Mouse (Mus musculus): Measurements from ENCODE around the gene P2rx7. TPM values are rescaled to one million over a fixed set of nuclear protein-coding genes. Genes with fewer than 3 reads are reported as not detected.

Gene P2rx7
- polyA plus RNA-seq, 1 experiment from 2014 or later = 0.60 TPM

- H3K36me3 ChIP-seq (replicated peaks) = no peaks in the 10 kb centered on the region
- WGBS = 91% methylated on average over 9 of the region's 9 CpGs
Measured at GRCm38 (mm10) chr5:122677983-122678382, 34.3 kb downstream of the P2rx7 start.

GRCm38 (mm10) chr5:122679881-122680280 lies 36.2 kb downstream of the P2rx7 start:
- 91% methylated on average over 8 of the region's 8 CpGs for WGBS
- Histone ChIP-seq H3K4me3 (no peak overlapping the region), H3K27me3 (ENCODE audit: poor library complexity, severe bottlenecking) (no peaks in the 10 kb centered on the region), H3K36me3 (replicated peaks) (no peaks in the 10 kb centered on the region), H3K9me3 (no peaks in the 10 kb centered on the region), H3K27ac (no peak overlapping the region), H3K4me1 (no peaks in the 10 kb centered on the region)
- DNase-seq (ENCODE audit: extremely low spot score, low spot score) = no peak

More at GRCm38 (mm10) chr5:122677983-122678382, 34.3 kb downstream of the P2rx7 start:
- no peak overlapping the region for H3K27ac ChIP-seq
- no peaks in the 10 kb centered on the region for H3K9me3 ChIP-seq
- H3K4me3 ChIP-seq = no peak overlapping the region
- H3K4me1 ChIP-seq = no peaks in the 10 kb centered on the region
- DNase-seq (ENCODE audit: extremely low spot score, low spot score) = no peak
- no peaks in the 10 kb centered on the region for H3K27me3 ChIP-seq (ENCODE audit: poor library complexity, severe bottlenecking)

GRCm38 (mm10) chr5:122681276-122681675 lies 37.6 kb downstream of the P2rx7 start:
- no peaks in the 10 kb centered on the region for H3K36me3 ChIP-seq (replicated peaks)
- DNase-seq (ENCODE audit: extremely low spot score, low spot score) = no peak
- H3K27me3 ChIP-seq (ENCODE audit: poor library complexity, severe bottlenecking) = no peaks in the 10 kb centered on the region
- H3K27ac ChIP-seq = no peak overlapping the region
- H3K4me3 ChIP-seq = no peak overlapping the region
- H3K9me3 ChIP-seq = no peaks in the 10 kb centered on the region
- 82% methylated on average over 12 of the region's 12 CpGs for WGBS
- H3K4me1 ChIP-seq = no peaks in the 10 kb centered on the region

- no peaks in the 10 kb centered on the region for H3K27me3 ChIP-seq (ENCODE audit: poor library complexity, severe bottlenecking)
- DNase-seq (ENCODE audit: extremely low spot score, low spot score) = no peak
- H3K36me3 ChIP-seq (replicated peaks) = no peaks in the 10 kb centered on the region
- H3K9me3 ChIP-seq = no peaks in the 10 kb centered on the region
- H3K4me3 ChIP-seq = no peak overlapping the region
- H3K4me1 ChIP-seq = no peaks in the 10 kb centered on the region
- no peak overlapping the region for H3K27ac ChIP-seq
- WGBS = 84% methylated on average over 10 of the region's 10 CpGs
Measured at GRCm38 (mm10) chr5:122683926-122684325, 40.2 kb downstream of the P2rx7 start.

- Histone ChIP-seq H3K9me3 (no peaks in the 10 kb centered on the region), H3K27me3 (ENCODE audit: poor library complexity, severe bottlenecking) (no peaks in the 10 kb centered on the region), H3K27ac (no peak overlapping the region), H3K4me3 (no peak overlapping the region), H3K4me1 (peaks cover 1% of the 10 kb centered on the region; the same call in 1 of the 2 replicates), H3K36me3 (replicated peaks) (no peaks in the 10 kb centered on the region)
- no peak for DNase-seq (ENCODE audit: extremely low spot score, low spot score)
- 88% methylated on average over 4 of the region's 4 CpGs for WGBS
Measured at GRCm38 (mm10) chr5:122687391-122687790, 43.7 kb downstream of the P2rx7 start.

GRCm38 (mm10) chr5:122689153-122689552 lies 45.4 kb downstream of the P2rx7 start:
- Histone ChIP-seq H3K27ac (no peak overlapping the region), H3K9me3 (no peaks in the 10 kb centered on the region), H3K27me3 (ENCODE audit: poor library complexity, severe bottlenecking) (no peaks in the 10 kb centered on the region), H3K4me1 (peaks cover 18% of the 10 kb centered on the region), H3K4me3 (no peak overlapping the region), H3K36me3 (replicated peaks) (no peaks in the 10 kb centered on the region)
- no peak for DNase-seq (ENCODE audit: extremely low spot score, low spot score)
- 93% methylated on average over 7 of the region's 7 CpGs for WGBS

- H3K4me1 ChIP-seq = peaks cover 18% of the 10 kb centered on the region
- no peak overlapping the region for H3K4me3 ChIP-seq
- WGBS = 47% methylated on average over 6 of the region's 6 CpGs
- no peak for DNase-seq (ENCODE audit: extremely low spot score, low spot score)
- H3K27me3 ChIP-seq (ENCODE audit: poor library complexity, severe bottlenecking) = no peaks in the 10 kb centered on the region
- H3K9me3 ChIP-seq = no peaks in the 10 kb centered on the region
- H3K36me3 ChIP-seq (replicated peaks) = no peaks in the 10 kb centered on the region
- no peak overlapping the region for H3K27ac ChIP-seq
Measured at GRCm38 (mm10) chr5:122690486-122690885, 46.8 kb downstream of the P2rx7 start.

- no peaks in the 10 kb centered on the region for H3K9me3 ChIP-seq
- DNase-seq (ENCODE audit: extremely low spot score, low spot score) = peak; percentile 31
- H3K36me3 ChIP-seq (replicated peaks) = no peaks in the 10 kb centered on the region
- H3K27ac ChIP-seq = peak overlapping the region; percentile 74
- H3K27me3 ChIP-seq (ENCODE audit: poor library complexity, severe bottlenecking) = no peaks in the 10 kb centered on the region
- H3K4me1 ChIP-seq = peaks cover 18% of the 10 kb centered on the region
- no peak overlapping the region for H3K4me3 ChIP-seq
- 41% methylated on average over 13 of the region's 13 CpGs for WGBS
Measured at GRCm38 (mm10) chr5:122693431-122694207, 49.9 kb downstream of the P2rx7 start.

GRCm38 (mm10) chr5:122695516-122695915 lies 51.8 kb downstream of the P2rx7 start:
- DNase-seq (ENCODE audit: extremely low spot score, low spot score) = no peak

GRCm38 (mm10) chr5:122698041-122698700 lies 54.5 kb downstream of the P2rx7 start:
- Histone ChIP-seq H3K36me3 (replicated peaks) (no peaks in the 10 kb centered on the region), H3K4me1 (peaks cover 9% of the 10 kb centered on the region), H3K27me3 (ENCODE audit: poor library complexity, severe bottlenecking) (no peaks in the 10 kb centered on the region), H3K27ac (no peak overlapping the region), H3K4me3 (no peak overlapping the region), H3K9me3 (no peaks in the 10 kb centered on the region)
- DNase-seq (ENCODE audit: extremely low spot score, low spot score) = no peak
- WGBS = 92% methylated on average over 10 of the region's 10 CpGs

More at GRCm38 (mm10) chr5:122695516-122695915, 51.8 kb downstream of the P2rx7 start:
- no peaks in the 10 kb centered on the region for H3K27me3 ChIP-seq (ENCODE audit: poor library complexity, severe bottlenecking)
- H3K4me1 ChIP-seq = peaks cover 18% of the 10 kb centered on the region
- no peak overlapping the region for H3K27ac ChIP-seq
- H3K36me3 ChIP-seq (replicated peaks) = no peaks in the 10 kb centered on the region
- no peak overlapping the region for H3K4me3 ChIP-seq
- no peaks in the 10 kb centered on the region for H3K9me3 ChIP-seq
- 89% methylated on average over 8 of the region's 8 CpGs for WGBS

GRCm38 (mm10) chr5:122698701-122699060 lies 55.0 kb downstream of the P2rx7 start:
- H3K27ac ChIP-seq = no peak overlapping the region
- H3K27me3 ChIP-seq (ENCODE audit: poor library complexity, severe bottlenecking) = no peaks in the 10 kb centered on the region
- peaks cover 4% of the 10 kb centered on the region for H3K4me1 ChIP-seq
- no peaks in the 10 kb centered on the region for H3K9me3 ChIP-seq
- no peak for DNase-seq (ENCODE audit: extremely low spot score, low spot score)
- WGBS = 85% methylated on average over 9 of the region's 9 CpGs
- no peak overlapping the region for H3K4me3 ChIP-seq
- no peaks in the 10 kb centered on the region for H3K36me3 ChIP-seq (replicated peaks)

- Histone ChIP-seq H3K9me3 (no peaks in the 10 kb centered on the region), H3K27me3 (ENCODE audit: poor library complexity, severe bottlenecking) (no peaks in the 10 kb centered on the region), H3K4me1 (no peaks in the 10 kb centered on the region), H3K27ac (no peak overlapping the region), H3K4me3 (no peak overlapping the region), H3K36me3 (replicated peaks) (no peaks in the 10 kb centered on the region)
- DNase-seq (ENCODE audit: extremely low spot score, low spot score) = no peak
- 89% methylated on average over 12 of the region's 12 CpGs for WGBS
Measured at GRCm38 (mm10) chr5:122700109-122700836, 56.6 kb downstream of the P2rx7 start.

GRCm38 (mm10) chr5:122700837-122701212 lies 57.1 kb downstream of the P2rx7 start:
- 74% methylated on average over 5 of the region's 5 CpGs for WGBS
- Histone ChIP-seq H3K4me1 (no peaks in the 10 kb centered on the region), H3K27me3 (ENCODE audit: poor library complexity, severe bottlenecking) (no peaks in the 10 kb centered on the region), H3K9me3 (no peaks in the 10 kb centered on the region), H3K36me3 (replicated peaks) (no peaks in the 10 kb centered on the region), H3K27ac (no peak overlapping the region), H3K4me3 (no peak overlapping the region)
- no peak for DNase-seq (ENCODE audit: extremely low spot score, low spot score)
